In the genomic region with DNA sequence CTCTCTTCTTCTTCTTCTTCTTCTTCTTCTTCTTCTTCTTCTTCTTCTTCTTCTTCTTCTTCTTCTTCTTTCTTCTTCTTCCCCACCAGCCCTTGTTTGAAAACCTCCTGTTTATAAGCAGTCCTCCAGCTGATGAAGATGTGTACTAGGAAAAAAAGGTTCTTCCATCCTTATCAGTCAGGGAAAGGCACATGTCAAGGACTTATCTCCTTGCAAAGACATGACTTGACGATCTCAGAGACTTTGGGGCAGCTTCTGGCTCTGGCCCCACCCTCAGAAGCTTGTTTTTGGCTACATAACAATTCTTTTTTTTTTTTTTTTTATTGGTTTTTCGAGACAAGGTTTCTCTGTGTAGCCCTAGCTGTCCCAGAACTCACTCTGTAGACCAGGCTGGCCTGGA, we compare ENCODE assay signal across 1 mouse cellular context.
TF ChIP-seq lines count a peak whose summit lies in the region.

No protein-coding gene starts in this region.

TF ChIP-seq in MEL, 35 proteins besides CTCF, POLR2A, EP300 and RAD21 (continued from another document):
- TF ChIP-seq TAL1 (IDR thresholded peaks at IDR 0.05; ENCODE audit: low read length) (peak; percentile 66), MAX (IDR thresholded peaks at IDR 0.05; ENCODE audit: low read length) (peak; percentile 71; the same call in 1 of the 2 replicates), TCF12 (IDR thresholded peaks at IDR 0.05; ENCODE audit: low read depth, low read length) (peak; percentile 88), ZKSCAN1 (IDR thresholded peaks at IDR 0.05; ENCODE audit: low read depth, low read length) (no peak; the same call in 1 of the 2 replicates), GATA1 (IDR thresholded peaks at IDR 0.05; ENCODE audit: low read depth, low read length) (peak; percentile 95), MXI1 (IDR thresholded peaks at IDR 0.05; ENCODE audit: low read depth, low read length) (peak; percentile 86), SIN3A (IDR thresholded peaks at IDR 0.05; ENCODE audit: low read length) (peak; percentile 92)
